In the genomic region with DNA sequence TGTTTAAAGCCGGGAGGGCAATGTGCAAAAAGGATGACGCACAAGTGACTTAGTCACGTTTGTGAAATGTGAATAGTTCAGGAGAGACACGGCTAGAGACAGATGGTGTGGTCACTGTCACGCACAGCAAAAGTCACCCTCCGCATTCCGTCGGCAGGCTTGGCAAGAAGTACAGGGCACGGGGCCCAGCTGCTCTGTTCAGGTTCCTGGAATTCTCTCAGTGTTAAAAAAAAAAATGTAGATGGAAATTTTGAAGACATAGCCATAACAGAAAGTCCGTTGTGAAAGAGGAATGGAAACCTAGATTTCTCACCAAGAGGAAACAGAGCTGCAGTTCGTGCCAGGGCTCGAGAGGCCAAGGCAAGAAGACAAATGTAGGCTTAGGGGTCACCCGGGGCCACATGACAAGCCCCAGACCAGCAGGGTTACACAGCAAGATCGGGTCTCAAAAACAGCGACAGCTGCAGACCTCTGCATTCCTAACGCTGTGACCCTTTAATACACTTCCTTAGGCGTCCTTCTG, we compare ENCODE assay signal across 8 mouse cellular contexts. TPM values are rescaled to one million over a fixed set of nuclear protein-coding genes. Genes with fewer than 3 reads are reported as not detected.
DNase-seq lines count a peak whose midpoint lies in the region; ATAC-seq and TF ChIP-seq lines count a peak whose summit lies in the region.

No protein-coding gene starts in this region.

- TF ChIP-seq POLR2A in myocyte (IDR thresholded peaks at IDR 0.05; ENCODE audit: insufficient read length, low read depth): peak; percentile 38

- peaks cover 5% of the 10 kb centered on the region for H3K36me3 ChIP-seq in kidney, embryonic 15.5 days
- peaks cover 21% of the 10 kb centered on the region for H3K36me3 ChIP-seq in myocyte (ENCODE audit: control insufficient read depth, insufficient read depth)

- H3K4me2 ChIP-seq in kidney, embryonic 15.5 days: no peak overlapping the region
- peak overlapping the region; percentile 87 for H3K4me2 ChIP-seq in myocyte (ENCODE audit: low read depth)

- DNase-seq in kidney, adult 18-20 months: peak; percentile 47
- DNase-seq in adrenal gland, adult 8-10 months: peak; percentile 61
- DNase-seq in gastrocnemius, postnatal 36 days: peak; percentile 29 to 43
- DNase-seq in kidney, postnatal 25 days: peak; percentile 68 to 83
- no peak for DNase-seq in layer of hippocampus, postnatal 36 days
- no peak for DNase-seq in frontal cortex, postnatal 14 days (ENCODE audit: low spot score in 2 of 2)

- H3K9me3 ChIP-seq in kidney, embryonic 15.5 days (replicated peaks): no peaks in the 10 kb centered on the region

- H3ac ChIP-seq in myocyte (ENCODE audit: control insufficient read depth, insufficient read length): no peak overlapping the region

- no peaks in the 10 kb centered on the region for H3K79me2 ChIP-seq in myocyte (ENCODE audit: control insufficient read depth, insufficient read depth)

- intact Hi-C loops in gastrocnemius, postnatal 36 days (cut with DNase I): loop anchor here (5.0 kb wide), 2 partner anchors 54 to 104 kb away; no protein-coding TSS in a partner anchor

- 51% methylated on average over 17 of the region's 17 CpGs for WGBS in kidney, embryonic 15.5 days

- no peak for ATAC-seq in kidney, embryonic 15.5 days (replicated peaks; ENCODE audit: low FRiP score)

- H3K4me1 ChIP-seq in kidney, embryonic 15.5 days: peaks cover 12% of the 10 kb centered on the region

- H3K4me3 ChIP-seq in kidney, embryonic 15.5 days (replicated peaks): no peak overlapping the region
- H3K4me3 ChIP-seq in myocyte: peak overlapping the region; percentile 6

- H3K27ac ChIP-seq in kidney, embryonic 15.5 days: no peak overlapping the region

- no peak overlapping the region for H3K9ac ChIP-seq in kidney, embryonic 15.5 days

- no peaks in the 10 kb centered on the region for H3K27me3 ChIP-seq in kidney, embryonic 15.5 days
- H3K27me3 ChIP-seq in myocyte (ENCODE audit: control insufficient read depth, insufficient read depth, insufficient read length): no peaks in the 10 kb centered on the region

TF ChIP-seq in myocyte, 11 proteins besides CTCF, POLR2A, EP300 and RAD21:
- TF ChIP-seq E2F4 (IDR thresholded peaks at IDR 0.05; ENCODE audit: insufficient read depth): no peak
- TF ChIP-seq MYOG (IDR thresholded peaks at IDR 0.05; ENCODE audit: control insufficient read depth in 1 of 3, insufficient read depth in 1 of 3, insufficient read length in 2 of 3, low read depth in 2 of 3): peak; percentile 84 to 94 (median 84)
- peak in 2 of 3 experiments; percentile 92 to 96 for TF ChIP-seq MYOD1 (IDR thresholded peaks at IDR 0.05; ENCODE audit: control insufficient read depth in 1 of 3, insufficient read length in 2 of 3, low read depth in 2 of 3)
- TF ChIP-seq TCF3 (IDR thresholded peaks at IDR 0.05; ENCODE audit: insufficient read length, low read depth): peak; percentile 90
- TF ChIP-seq REST (IDR thresholded peaks at IDR 0.05; ENCODE audit: insufficient read depth, insufficient read length): no peak
- no peak for TF ChIP-seq CEBPB (IDR thresholded peaks at IDR 0.05; ENCODE audit: insufficient read depth, poor library complexity, severe bottlenecking)
- TF ChIP-seq USF1 (IDR thresholded peaks at IDR 0.05; ENCODE audit: low read depth): peak; percentile 36
- peak; percentile 88 for TF ChIP-seq TCF12 (IDR thresholded peaks at IDR 0.05; ENCODE audit: insufficient read depth, poor library complexity, severe bottlenecking)
- TF ChIP-seq POLR2AphosphoS2 (IDR thresholded peaks at IDR 0.05; ENCODE audit: insufficient read length, low read depth): peak; percentile 56
- no peak for TF ChIP-seq SRF (IDR thresholded peaks at IDR 0.05; ENCODE audit: control insufficient read depth, insufficient read length, low read depth)
- peak; percentile 37 for TF ChIP-seq MAX (IDR thresholded peaks at IDR 0.05; ENCODE audit: low read depth)

RNA-seq across cellular contexts. Expression of a gene that starts 20.7 kb away (rescaled TPM):
- polyA plus RNA-seq in kidney, embryonic 15.5 days (2015; fragmentation: Nextera tagmentation; extraction: Ambion mirVana): not detected in 2 replicates
- not detected for total RNA-seq in adrenal gland, adult 8-10 months (2022)
- not detected for total RNA-seq in gastrocnemius, postnatal 36 days (2021)
- polyA plus RNA-seq in myocyte (2012; fragmentation: generic; extraction: Trizol): not detected
- total RNA-seq in layer of hippocampus, postnatal 36 days (2021): not detected

RNA-seq across cellular contexts. Expression of a gene that starts 21.2 kb away (rescaled TPM):
- 115 and 121 TPM in 2 replicates for polyA plus RNA-seq in kidney, embryonic 15.5 days (2015; fragmentation: Nextera tagmentation; extraction: Ambion mirVana)
- 100 to 1,000 TPM in 2 of 4 experiments, 10 to 100 TPM in 2; 89.8 to 123 (median 106) TPM for total RNA-seq in adrenal gland, adult 8-10 months (2022)
- 10 to 100 TPM; 62.2 to 64.5 TPM for total RNA-seq in gastrocnemius, postnatal 36 days (2021)
- 109 TPM for polyA plus RNA-seq in myocyte (2012; fragmentation: generic; extraction: Trizol)
- 10 to 100 TPM; 62.6 to 64.2 TPM for total RNA-seq in layer of hippocampus, postnatal 36 days (2021)

RNA-seq across cellular contexts. Expression of a gene that starts 30.3 kb away (rescaled TPM):
- polyA plus RNA-seq in kidney, embryonic 15.5 days (2015; fragmentation: Nextera tagmentation; extraction: Ambion mirVana): 0.22 TPM in 1 of 2 replicates, not detected in the other
- total RNA-seq in adrenal gland, adult 8-10 months (2022): not detected
- not detected for total RNA-seq in gastrocnemius, postnatal 36 days (2021)
- polyA plus RNA-seq in myocyte (2012; fragmentation: generic; extraction: Trizol): not detected
- not detected for total RNA-seq in layer of hippocampus, postnatal 36 days (2021)

RNA-seq across cellular contexts. Expression of a gene that starts 43.2 kb away (rescaled TPM):
- polyA plus RNA-seq in kidney, embryonic 15.5 days (2015; fragmentation: Nextera tagmentation; extraction: Ambion mirVana): not detected in 2 replicates
- total RNA-seq in adrenal gland, adult 8-10 months (2022): not detected
- total RNA-seq in gastrocnemius, postnatal 36 days (2021): not detected
- polyA plus RNA-seq in myocyte (2012; fragmentation: generic; extraction: Trizol): not detected
- not detected for total RNA-seq in layer of hippocampus, postnatal 36 days (2021)

RNA-seq across cellular contexts. Expression of a gene that starts 57.9 kb away (rescaled TPM):
- 61.0 and 66.4 TPM in 2 replicates for polyA plus RNA-seq in kidney, embryonic 15.5 days (2015; fragmentation: Nextera tagmentation; extraction: Ambion mirVana)
- total RNA-seq in adrenal gland, adult 8-10 months (2022): 10 to 100 TPM; 45.2 to 56.6 (median 46.5) TPM
- 10 to 100 TPM; 12.4 to 17.9 TPM for total RNA-seq in gastrocnemius, postnatal 36 days (2021)
- polyA plus RNA-seq in myocyte (2012; fragmentation: generic; extraction: Trizol): 12.6 TPM
- 10 to 100 TPM; 37.5 to 49.6 TPM for total RNA-seq in layer of hippocampus, postnatal 36 days (2021)

Comparison
In these comparisons a context has a peak if more than half of its experiments do, and no peak if none do; other contexts are left out.
1. DNase-seq: peak in kidney, adult 18-20 months (single experiment), adrenal gland, adult 8-10 months (single experiment), gastrocnemius, postnatal 36 days (2 of 2) and kidney, postnatal 25 days (2 of 2); none in layer of hippocampus, postnatal 36 days (0 of 2) and frontal cortex, postnatal 14 days (0 of 2).